Mouse (Mus musculus): ENCODE results near the gene Cutal.

DNA sequence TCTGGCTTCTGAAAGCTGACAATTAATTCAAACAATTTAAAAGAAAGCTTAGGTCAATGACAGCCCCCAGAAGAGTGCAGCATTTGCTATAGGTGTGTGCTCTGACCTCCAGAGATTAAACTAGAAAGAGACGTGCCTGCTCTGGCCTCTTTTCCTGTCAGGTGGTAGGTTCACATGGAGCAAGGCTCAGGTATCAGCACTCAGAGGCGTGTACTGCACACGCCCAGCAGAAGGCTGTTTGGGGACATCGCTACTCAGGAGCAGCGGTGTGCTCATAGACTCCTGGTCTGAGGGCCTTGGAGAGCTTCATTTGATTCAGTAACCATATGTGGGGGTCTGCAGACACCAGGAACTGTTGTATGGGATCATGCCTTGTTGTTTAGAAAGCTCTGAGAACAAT, 53.1 kb downstream of the Cutal start:
- TF ChIP-seq CTCF (IDR thresholded peaks at IDR 0.05; ENCODE audit: borderline replicate concordance, control insufficient read depth, extremely low read depth, insufficient read depth, low read length, poor library complexity) (no peak), POLR2A (IDR thresholded peaks at IDR 0.05; ENCODE audit: control insufficient read depth, extremely low read depth, insufficient read depth, low read length, poor library complexity) (no peak)

Measured in thymus, adult 2 months (tissue).